Mouse (Mus musculus) cerebellum, adult 9-11 months (tissue): Measurements from ENCODE around the gene Sap25.

Experiments
- DNase-seq: peaks from one replicate; pipeline ENCODE4 v3.0.0; 2022

The Sap25 gene

DNA sequence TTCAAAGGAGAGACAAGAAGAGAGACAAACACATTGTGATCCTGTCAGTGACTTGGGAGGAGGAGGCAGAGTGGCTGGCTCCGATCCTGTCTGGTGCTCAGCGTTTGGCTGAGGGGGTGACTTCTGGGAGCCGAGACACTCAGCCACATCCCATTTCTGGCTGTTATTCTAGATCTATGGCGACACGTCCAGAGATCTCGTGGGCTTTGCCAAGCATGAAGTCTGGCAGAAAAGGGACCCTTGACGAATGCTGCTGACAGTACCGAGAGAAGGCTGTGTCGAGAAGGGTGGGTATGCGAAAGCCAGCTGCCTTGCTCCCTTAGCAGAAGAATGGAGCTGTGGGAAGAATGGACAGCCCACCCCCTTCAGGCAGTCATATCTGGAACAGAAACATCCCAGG, 27.8 kb downstream of the Sap25 start:
- DNase-seq, result no peak

DNA sequence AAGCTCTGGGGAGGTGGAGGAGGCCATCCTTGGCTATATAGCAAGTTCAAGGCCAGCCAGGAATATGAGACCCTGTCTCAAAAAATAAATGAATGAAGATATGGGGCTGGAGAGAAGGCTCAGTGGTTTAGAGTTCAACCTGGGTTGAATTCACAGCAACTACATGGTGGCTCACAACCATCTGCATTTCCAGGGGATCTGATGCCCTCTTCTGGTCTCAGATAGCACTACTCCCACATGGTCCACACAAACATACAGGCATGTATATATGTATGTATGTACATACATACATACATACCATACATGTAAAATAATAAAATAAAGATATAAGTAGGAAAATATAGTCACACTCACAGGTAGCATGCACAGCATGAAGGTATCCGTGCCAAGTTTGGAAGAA, 29.1 kb downstream of the Sap25 start:
- no peak for DNase-seq

DNA sequence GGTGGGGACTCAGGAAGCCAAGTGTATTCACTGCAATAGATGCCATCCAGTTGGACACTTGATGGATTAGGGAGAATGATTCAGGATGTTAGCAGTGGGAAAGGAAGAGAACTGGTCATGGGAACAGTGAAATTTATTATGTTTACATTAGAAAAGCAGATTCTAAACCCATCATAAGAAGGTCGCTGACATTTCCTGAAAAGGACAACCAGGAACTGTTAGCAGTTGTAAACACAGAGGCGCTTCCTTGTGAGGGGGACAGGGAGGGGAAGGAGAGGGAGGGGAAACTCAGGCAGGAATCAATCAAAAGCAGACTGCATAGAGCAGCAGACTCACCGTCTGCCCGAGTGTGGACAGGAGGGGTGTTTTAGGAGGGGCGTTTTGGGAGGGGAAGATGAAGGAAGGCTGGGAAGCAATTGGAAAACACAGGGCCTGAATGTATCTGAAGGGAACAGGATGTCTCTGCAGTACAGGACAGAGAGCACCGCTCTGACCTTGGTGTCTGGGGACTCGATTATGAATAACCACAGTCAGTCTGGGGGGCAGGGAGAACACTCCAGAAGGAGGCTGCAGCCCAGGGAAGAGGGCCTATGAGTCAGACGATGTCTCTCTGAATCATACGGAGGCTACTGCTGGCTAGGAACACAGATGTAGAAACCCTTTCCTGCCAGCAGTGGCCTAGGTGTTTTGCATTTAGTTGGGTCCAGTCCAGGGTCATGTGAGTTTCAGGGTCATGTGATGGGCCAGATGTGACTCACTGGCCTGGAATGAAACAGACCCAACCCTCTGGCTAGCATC, 30.5 kb downstream of the Sap25 start:
- no peak for DNase-seq

DNA sequence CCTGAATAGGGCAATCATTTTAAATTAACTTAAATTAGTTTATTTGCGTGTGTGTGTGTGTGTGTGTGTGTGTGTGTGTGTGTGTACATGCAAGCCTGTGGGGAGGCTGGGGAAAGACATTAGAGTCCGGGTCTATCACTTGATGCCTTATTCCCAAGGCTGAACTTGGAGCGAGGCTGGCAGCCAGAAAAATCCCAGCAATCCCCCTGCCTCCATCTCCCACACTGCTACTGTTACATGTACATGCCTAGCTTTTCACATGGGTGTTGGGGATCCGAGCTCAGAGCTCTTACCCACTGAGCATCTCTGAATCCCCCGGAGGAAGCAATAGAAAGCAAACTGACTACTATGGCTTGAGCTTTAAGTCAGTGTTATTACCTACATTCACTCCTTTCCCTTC, 31.2 kb downstream of the Sap25 start:
- no peak for DNase-seq

DNA sequence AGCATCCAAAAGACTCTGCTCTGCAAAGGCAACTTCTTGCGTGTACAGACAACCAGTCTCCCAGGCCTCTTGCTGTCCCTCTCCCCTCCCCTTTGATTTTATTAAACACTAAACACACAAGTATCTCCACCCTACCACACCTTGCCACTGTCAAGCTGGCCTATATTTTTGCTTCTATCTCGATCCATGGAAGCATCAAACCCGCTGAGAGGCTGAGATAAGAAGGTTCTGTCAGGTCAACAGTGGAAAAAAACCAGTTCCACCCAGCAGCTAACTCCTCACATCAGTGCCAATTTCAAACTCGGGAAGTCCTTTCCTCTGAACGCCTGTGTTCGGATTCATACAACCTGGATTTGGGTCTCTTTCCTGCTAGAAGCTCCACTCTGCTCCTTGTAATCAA, 31.9 kb downstream of the Sap25 start:
- no peak for DNase-seq

DNA sequence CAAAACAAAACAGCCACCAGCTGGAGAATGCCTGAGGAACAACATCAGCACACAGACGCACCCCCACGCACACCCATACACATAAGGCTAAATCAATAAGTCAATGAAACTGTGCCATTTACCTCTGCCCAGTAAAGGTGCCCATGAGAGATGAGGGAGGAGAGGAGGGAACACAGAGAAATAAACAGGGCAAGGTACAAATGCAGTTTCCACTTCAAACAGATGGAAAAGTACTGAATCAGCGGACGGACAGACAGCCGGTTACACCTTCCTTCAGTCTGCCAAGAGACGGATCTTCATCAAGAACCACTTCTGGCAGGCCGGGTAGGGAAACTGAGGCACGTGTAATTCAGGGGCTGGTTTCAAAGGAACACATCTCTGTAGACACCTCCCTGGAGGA, 33.7 kb downstream of the Sap25 start:
- DNase-seq, result no peak

DNA sequence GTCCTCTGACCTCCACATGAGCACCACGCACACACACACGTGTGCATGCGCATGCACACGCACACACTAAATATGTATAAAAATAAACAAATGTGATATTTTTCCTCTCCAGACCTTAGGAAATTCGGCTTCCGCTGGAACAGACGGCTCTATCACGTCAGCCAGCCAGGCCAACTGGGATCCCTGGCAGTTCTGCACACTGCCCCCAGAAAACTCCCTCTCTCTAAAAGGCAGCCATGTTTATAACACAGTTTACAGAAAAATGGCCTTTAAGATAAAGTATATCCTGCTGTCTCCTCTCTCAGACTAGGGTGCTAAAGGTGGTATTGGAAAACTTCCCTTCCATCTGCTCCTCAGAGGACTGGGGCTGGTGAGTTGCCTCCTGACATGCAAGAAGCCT, 36.7 kb downstream of the Sap25 start:
- no peak for DNase-seq

DNA sequence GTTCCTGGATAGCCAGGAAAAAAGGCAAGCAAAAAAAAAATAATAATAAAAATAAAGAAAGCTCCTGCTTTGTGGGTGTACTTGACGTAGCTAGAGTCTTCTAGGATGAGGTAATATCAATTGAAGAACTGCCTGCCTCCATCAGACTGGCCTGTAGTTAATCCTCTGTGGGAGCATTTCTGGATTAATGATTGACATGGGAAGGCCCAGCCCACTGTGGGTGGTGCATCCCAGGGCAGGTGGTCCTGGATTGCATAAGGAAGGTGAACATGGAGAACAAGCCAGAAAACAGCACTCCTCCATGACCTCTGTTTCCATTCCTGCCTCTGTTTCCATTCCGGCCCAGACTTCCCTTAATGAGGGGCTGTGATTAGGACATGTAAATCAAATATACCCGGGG, 37.6 kb downstream of the Sap25 start:
- DNase-seq, result no peak

DNA sequence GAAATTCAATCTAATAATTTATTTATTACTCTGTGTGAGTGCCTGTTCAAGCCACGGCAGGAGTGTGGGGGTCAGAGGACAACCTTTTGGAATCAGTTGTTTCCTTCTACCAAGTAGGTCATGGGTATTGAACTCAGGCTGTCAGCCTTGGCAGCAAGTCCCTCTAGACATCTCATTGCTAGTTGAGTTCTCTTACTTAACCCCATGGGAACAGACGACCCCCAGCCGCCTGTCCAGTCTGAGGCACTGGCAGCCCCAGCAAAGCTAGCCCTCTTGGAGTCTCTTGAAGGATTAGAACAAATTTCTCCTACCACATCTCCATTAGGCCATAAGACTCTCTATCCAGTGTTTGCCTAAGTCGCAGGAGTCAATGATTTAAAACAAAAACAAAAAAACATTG, 38.6 kb downstream of the Sap25 start:
- no peak for DNase-seq

DNA sequence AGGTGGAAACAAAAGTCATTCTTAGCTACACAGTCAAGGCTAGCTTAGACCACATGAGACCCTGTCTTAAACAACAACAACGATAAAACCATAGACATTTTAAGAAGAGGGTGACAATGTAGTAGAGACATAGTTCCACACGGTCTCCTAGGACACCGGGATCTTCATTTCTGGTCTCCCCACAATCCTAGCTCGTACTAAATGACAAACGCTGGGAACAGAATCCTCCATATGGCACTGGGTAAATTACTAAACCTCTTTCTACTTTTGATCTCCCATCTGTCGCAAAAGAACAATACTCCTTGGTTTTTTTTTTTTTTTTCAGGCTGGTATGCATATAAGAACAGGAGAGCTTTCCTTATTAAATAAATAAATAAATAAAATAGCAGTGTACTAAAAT, 41.4 kb downstream of the Sap25 start:
- no peak for DNase-seq

DNA sequence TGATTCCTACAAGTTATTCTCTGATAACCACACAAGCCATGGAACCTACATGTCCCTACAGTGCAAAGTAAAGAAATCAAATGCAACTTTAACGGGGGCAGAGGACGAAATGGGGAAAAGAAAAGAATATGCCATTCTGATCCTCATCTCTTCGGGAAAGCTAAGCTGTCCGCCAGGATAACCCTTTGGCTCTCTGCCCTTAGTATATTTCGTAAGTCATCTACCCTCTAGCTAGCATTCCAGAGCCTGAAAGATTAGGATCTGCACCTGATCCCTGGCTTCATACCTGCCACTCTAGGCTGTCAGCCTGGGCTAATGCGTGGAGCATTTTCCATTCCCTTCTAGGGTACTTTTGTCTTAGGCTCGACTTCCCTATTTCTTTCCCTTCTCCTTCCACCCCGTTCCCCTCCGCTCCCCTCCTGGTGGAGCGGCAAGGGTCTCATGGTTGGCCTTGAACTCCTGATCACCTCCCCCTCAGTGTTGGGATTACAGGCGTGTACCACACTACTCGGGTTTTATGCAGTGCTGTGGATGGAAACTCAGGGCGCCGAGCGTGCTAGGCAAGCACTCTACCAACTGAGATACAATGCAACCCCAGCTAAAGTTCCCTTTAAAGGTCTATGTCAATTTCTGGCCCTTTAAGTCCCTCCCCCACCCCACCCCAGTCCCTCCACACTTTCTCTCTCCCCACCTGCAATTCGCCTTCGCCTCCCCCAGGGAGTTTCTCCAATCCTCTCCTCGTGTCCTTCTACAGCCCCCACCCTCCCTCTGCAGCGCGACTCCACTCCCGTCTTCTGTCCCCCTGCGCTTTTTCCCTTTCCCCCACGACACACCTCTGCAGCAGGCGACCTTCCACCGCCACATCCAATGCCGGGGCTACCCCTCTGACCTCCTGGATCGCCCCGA, 42.5 kb downstream of the Sap25 start:
- peak; percentile 34 for DNase-seq

DNA sequence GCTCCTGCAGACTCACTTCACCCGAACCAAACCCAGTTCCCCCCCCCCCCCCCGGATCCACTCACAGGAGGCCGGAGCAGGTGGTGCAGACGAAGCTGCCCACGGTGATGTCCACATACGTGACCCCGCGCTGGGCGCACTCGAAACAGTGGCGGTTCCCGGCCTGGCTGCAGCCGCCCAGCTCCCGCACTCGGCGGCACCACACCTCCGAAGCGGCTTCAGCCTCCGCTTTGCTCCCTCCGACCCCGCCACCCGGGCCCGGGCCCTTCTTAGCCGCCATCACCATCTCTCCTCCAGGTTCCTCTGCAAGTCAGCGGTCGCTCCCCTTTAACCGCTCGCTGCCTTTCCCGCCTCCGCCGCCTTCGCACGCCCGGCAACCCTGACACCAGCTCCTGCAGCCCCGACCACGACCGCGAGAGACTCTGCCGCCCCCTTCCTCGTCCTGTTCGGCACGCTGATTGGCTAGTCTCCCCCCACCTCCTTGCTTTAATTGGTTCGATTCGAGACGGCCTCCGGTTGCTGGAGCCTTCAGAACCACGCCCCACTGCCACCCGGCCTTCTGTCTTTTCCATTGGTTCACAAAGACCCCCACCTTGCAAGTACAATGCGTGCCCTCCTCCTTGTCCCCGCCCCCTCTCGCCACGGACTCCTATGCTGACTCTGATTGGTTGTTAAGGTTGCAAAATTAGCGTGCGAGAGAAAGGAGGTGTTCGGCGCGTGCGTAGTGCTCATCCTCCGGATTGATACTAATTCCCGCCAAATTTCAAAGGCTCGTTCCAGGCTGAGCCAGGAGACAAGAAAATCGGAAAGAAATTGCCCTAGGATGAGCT, 43.4 kb downstream of the Sap25 start, which contains the start of gene Agfg2:
Agfg2 (minus strand) TSS at position 433 of the 830 bp plus-strand sequence.
- peak; percentile 100 for DNase-seq

DNA sequence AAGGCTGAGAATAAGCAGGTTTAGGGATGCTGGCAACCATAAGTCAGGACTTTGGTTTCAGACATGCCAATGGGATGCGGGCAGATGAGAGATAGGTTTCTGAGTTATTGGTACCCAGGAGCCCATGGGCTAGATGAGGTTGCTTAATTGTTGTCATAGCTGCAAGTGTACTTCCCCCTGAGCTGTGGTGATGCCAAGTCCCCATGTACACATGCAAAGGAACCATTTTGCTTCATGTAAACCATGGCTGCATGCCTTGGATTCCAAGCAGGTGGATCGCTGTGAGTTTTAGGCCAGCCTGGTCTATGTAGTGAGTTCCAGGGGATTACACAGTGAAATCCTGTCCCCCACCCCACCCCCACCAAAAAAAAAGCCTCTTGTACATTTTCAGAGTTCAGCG, 44.5 kb downstream of the Sap25 start:
- DNase-seq, result peak; percentile 20

DNA sequence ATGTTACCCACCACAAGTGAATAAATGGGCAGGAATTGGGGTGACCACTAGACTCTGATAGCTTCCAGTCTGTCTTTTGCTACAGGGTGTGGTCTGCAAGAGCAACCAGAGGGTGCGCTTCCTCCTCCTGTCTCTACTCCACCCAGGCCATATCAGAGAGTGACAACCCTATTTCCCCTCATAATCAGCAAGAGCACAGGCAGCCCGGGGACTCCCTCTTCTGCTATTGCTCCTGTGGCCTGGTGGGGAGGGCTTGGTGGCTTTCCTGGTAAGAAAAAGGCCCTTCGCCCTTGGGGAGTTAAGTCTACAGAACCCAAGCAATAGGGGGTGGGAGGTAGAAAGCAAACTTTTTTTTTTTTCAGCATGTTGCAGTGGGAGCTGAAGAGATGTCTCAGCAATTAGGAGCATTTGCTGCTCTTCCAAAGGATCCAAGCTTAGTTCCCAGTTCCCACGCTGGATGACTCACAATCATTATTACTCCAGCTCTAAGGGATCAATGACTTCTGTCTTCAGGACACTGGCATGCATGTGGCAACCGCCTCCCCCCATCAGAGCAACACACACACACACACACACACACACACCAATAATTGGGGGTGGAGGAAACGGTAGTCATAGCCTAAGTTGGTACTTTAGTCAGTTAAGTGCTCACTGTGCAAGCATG, 45.1 kb downstream of the Sap25 start:
- DNase-seq, result no peak

DNA sequence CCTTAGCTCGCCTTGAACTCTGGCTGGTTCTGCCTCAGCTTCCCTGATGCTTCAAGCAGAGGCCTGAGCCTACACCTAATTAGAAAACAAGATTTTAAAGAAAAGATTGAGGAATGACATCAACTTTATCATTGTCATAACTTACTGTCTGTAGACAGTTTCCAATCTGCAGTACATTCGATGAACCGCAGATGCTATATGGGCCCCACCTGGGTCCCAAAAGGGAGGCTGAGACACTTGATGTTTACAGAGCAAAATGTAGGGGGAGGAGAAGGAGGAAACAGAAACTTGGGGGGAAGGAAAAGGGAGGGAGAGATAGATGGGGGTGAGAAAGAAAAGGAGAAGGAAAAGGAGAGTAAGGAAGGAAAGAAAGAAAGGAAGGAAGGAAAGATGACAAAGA, 48.8 kb downstream of the Sap25 start:
- no peak for DNase-seq

DNA sequence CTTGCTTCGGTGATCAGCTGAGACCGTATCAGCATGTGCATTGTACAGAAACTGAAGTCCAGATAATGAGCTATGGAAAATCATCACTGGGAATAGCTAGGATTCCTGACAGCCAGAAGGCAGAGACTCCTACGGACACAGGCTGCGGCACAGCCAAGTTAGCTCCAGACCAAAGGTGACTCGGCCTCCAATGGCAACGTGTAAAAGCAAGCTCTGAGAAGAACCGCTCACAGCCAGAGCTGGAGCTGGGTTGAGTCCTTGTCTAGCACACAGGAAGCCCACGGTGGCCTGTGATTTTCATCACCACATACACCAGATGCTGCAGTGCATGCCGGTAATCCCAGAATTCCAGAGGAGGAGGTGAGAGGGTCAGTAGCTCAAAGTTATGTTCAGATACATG, 49.4 kb downstream of the Sap25 start:
- no peak for DNase-seq

DNA sequence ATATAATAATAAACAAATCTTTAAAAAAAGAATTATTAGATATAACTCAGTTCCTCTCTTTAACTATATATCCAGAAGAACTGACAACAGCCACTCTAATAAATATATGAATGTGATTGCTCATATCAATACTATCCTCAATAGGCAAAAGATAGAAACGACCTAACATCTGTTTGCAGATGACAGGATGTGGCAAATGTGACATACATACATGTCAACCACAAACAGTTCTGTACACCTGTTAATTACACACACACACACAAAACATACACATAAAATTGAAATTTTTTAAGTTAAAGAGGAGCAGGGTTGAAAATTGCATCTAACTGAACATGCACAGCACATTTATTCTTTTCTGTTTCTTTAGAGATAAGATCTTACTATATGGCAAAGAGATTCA, 50.7 kb downstream of the Sap25 start:
- DNase-seq, result no peak
